Mouse (Mus musculus): ENCODE measurements around the gene Vmn1r28.
"Not testable (repeated sequence)": the region's sequence is repeated elsewhere in the genome, so short reads cannot be mapped to it uniquely, and the experiment has no call there.

Vmn1r28 gene

DNA sequence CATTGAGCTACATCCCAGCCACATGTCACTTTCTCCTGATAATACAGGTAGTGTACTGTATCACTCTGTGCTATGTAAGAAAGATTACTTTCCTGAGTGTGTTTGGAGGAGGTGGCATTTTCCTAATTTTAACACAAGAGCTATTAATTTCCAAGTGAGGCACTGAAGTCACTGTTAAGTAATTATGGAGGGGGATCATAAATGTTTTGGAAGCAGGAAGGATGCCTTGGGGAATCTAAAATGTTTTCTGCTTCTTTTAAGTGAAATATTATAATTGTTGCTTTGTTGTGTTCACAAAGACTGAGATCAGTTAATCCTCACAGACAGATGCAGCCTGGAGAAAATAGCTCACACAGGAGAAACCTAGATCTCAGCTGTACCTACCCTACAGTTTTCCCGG is at the start of gene Vmn1r28:
Vmn1r28 (plus strand) TSS at position 301 of the 400 bp plus-strand sequence.
- no peak for DNase-seq

DNA sequence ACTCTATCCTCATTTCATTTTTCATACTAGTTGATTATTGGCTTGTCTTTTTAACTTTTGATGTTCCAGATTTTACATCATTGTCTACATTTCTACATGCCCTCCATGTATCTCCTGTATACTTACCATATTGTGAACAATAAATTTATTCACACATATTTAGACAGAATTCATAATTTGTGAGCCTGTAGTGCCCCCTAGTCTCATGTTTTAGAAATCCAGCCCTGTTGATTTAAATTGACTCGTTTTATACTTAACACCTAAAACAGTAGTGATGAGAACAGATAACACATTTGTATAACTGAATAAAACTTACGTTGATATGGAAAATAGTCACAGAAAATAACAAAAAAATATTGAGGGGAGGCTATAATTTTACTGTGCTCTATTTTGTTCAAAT is 45.7 kb upstream of the Vmn1r28 start:
- DNase-seq = no peak

DNA sequence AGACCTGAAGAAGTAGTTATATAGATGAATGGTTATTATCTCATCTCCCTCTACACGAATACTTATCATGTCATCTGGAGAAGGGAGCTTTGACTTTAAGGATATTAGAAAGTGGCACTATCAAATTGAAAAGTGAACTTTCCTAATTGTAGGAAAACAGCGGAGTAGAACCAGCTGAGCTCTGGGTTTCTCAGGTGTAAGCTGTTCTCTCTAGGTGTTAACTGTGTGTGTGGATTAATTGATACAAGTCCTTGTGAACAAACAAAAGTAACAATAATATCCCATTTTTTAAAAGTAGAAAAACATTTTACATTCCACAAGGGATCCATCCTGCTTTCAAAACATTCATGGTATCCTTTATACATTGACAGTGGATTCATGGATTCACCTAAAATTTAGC is 43.1 kb upstream of the Vmn1r28 start, which contains the start of gene Vmn1r27:
Vmn1r27 (minus strand) TSS at position 101 of the 400 bp plus-strand sequence.
- DNase-seq = no peak

DNA sequence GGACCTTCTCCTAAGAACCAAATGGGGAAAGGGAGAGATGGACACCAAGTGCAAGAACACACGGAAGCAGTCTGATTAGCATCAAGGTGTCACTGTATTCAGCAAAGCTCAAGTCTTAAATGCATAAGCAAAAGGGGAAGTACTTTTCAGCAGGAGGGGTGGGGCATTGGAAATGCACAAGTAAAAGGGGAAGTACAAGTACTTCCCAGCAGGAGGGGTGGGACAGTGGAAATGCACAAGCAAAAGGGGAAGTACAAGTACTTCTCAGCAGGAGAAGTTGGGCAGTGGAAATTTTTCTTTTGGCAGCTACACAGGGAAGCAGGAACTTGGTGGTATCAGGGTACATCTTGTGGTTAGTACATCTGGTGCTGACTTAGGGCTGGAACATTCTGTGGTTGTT is 17.8 kb downstream of the Vmn1r28 start:
- DNase-seq = not testable (repeated sequence)

DNA sequence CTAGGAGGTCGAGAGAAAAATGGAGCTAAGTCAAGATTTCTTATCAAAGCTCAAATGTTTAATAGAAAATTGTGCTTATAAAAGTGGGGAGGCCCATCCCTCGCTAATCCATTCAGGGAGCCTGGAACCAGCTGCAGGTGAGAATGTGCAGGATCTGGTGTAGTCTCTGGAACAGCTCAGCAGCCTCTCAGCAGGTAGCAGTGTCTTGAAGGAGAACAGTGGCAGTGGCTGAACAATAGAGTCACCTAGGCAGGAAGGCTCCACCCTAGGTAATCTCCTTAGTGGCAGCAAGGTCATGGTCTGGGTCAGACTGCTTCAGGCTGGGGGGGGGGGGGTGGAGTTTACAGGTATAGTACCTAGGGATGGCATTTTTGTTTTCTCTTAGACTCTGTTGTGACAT is 30.4 kb downstream of the Vmn1r28 start:
- no peak for DNase-seq

DNA sequence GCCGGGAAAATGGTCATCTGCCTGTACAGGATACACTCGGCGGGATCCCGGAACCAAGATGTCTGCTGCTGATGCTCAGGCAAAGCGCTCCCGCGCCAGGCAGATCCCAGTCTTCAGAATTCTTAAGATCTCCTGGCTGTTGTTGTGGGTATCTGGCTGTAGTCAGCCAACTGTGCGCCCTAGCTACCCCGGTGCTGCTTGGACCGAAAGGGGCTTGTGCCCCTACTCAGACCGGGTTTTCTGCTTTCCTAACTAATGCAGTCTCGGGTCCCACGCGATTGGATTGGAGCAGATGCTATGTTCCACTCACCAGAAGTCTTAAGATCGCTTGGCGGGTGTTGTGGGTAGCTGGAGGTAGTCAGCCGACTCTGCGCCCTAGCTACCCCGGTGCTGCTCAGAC is 36.7 kb downstream of the Vmn1r28 start:
- not testable (repeated sequence) for DNase-seq

DNA sequence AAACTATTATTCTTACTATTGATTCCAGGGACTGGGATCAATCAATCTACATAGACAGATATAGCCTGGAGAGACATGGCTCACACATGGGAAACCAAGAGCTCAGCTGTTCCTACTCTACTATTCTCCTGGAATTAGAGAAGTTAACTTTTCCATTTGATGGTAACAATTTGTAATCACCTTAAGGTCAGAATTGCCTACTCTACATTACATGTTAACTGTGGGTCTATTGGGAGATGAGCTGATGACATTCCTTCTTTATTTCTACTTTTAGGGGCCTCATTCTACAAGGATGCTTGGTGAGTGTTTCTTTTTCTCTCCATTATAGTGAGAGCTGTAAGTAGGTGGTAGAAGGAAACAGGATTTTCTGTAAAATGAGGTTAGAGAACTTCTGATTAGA is 39.4 kb downstream of the Vmn1r28 start, which contains the start of gene Vmn1r29:
Vmn1r29 (plus strand) TSS at position 301 of the 400 bp plus-strand sequence.
- DNase-seq = no peak
